Mouse (Mus musculus) left cerebral cortex, postnatal 10 days (tissue): ENCODE measurements at regions not wholly inside any gene's neighbourhood (a gene's known extent, or its start where the extent isn't known, plus 50 kb on each side); places are given as distances from the start of the nearest gene placed in this dataset.
A peak's percentile ranks its signal among the peaks of the same experiment; 100 is the strongest.
"Not testable (repeated sequence)": the region's sequence is repeated elsewhere in the genome, so short reads cannot be mapped to it uniquely, and the experiment has no call there.

Experiments
- DNase-seq, 2 experiments: peaks; one replicate each; pipeline ENCODE4 v3.0.0; 2021 to 2022; ENCODE audit warnings: low spot score in 2 of 2, mixed read lengths in 1 of 2; ENCODE audit errors: extremely low spot score in 1 of 2
- intact Hi-C: fragments of 180-260 bp; cut with DNase I; formaldehyde crosslinking; loops from one replicate; pipeline ENCODE4 v1.15.1; 2025

DNA sequence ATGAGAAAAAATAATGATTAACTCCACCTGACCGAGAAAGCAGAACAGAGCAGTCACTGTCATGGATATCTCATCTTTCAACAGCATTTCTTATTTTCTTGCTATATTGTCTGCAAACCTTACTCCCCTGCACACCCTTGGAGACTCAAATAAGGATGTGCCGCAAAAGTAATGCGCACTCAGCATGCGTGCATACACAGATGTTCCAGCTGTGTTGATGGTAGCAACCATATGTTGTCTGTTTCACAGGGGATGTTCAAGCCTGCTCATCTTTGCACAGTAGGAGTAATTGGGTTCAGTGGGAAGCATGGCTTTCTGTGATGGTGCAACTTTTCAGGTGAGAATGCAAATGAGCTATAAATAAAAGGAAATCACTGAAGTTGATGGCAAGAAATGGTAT, 1182.9 kb upstream of the Manea start:
- intact Hi-C loops, result no loop called here
- DNase-seq, result no peak

DNA sequence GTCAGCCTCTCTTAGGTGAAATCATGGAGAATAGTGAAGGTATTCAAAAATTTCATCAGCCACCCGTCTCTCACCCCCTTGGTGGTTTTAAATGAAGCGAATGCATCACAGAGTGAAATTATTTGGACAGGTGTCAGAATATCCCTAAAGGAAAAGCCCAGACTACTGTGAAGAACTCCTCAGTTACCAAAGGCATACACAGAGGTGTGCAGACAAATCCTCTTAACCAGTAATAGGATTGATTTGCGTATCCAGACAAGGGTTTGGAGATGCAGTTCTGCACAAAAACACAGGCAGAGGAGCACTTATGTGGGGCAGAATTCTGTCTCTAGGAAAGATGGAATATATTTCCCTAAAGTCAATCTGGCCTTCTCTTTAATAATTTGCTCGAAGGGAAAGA, 1173.6 kb upstream of the Manea start:
- DNase-seq, result no peak
- intact Hi-C loops, result no loop called here

DNA sequence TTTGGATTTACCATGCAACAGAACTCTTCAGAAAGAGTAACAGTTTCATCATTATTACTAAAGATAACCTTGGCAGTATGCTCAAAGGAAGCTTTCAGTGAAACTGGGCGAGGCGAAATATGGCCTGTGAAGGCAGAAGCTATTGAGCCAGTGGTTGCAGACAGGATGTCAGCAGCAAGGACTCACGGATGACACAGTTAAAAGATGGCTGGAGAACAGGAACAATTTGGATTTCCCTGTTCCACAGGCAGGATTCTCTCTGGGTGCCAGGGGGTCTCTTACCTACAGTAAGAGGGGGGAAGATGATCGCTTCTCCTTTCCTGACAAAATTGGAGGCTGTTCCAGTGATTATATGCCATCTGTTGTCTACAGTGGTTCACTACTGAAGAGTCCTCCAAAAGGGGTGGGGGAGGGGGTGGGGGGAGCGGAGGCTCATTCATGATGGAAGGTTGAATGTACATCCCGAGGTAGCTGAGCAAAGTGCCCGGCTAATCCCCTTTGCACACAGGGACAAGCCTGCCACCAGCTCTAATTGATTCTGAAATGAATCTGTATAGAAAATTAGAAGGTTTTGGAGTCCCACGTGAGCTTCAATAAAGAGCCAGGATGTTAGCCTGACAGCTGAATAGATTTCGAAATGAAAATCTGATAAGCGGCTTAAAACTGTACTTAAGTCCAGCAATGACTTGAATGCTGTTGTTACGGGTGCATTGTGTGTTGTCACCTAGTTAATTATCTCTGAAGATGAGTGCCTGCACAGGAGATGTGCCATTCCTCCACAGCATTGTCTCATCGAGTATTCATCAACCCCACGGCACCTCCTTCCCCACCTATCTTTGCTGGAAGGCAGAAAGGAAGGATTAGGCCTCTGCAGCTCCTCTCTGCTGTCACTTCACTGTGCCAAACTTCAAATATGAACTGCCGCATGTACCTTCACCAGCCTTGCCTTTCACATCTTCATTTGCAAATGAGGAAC, 1158.4 kb upstream of the Manea start:
- peak in 1 of 2 experiments; percentile 2 for DNase-seq
- intact Hi-C loops, result no loop called here

DNA sequence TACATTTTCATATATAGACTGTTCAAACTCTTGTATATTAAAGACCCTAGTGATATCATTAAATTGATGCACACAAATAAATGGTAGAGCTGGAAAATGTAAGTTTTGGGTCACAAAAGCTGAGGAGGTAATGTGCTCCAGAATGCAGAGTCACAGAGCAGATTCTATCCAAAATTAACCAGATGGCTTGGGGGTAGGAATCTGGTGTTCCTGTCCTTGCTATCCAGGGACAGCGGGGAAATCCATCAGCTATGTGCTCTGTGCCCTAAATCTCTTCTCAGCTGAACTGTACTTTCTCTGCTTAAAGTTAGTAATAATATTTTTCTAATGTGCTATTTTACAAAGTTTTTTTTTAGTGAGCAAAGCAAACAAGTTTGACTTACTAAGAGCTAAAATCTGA, 1151.2 kb upstream of the Manea start:
- intact Hi-C loops, result no loop called here
- no peak for DNase-seq

DNA sequence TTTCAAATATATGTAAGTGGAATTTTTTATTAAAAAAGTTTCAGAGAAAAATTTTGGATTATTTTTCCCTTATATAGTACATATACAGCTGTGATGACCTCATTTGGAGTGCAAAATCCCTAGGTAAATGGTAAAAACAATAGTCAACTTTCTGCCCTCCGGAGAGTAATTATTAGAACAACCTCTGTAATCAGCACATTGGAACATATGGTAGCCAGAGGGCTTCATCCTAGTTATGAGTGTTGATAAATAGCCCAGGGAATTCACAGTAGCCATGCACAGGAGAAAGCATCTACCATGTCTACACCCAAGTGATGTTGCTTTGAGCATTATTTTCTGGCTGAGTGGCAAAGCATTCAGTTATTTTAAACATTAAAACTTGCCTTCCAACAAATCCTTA, 1150.6 kb upstream of the Manea start:
- intact Hi-C loops, result no loop called here
- no peak for DNase-seq

DNA sequence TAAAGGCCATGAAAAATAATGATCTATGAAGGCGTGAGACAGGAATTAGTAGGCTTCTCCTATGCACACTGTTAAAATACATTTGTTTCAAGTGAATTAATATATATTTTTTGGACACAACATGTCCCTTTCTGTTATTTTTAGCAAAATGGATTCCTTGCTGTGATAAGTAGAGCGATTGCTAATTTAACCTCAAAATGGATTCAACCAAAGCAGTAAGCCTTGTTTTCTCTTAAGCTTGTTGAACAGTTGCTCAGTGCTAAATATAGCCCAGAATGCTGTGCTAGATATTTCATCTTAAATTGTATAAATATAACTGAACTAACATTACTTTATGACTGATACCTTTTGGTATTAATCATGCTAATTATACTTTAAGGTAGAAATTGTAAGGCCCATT, 1144.6 kb upstream of the Manea start:
- intact Hi-C loops, result no loop called here
- DNase-seq, result no peak

DNA sequence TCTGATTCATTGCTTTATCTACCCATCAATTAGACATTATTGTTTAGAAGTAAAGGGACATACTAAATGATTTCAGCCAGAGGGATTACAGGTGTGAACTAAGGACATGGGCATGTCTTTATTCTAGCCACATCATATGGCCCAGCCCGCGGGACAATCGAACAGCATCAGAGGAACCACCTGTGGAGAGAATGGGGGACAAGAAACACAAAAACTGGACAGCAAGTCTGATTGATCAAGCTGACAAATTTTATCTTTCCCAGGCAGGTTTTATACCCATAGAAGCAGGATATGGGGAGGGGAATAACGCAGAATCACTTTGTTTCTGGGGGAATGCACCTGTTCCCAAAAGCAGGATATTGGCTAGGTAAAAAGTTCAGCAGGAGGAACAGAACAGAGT, 1103.2 kb upstream of the Manea start:
- no peak for DNase-seq

DNA sequence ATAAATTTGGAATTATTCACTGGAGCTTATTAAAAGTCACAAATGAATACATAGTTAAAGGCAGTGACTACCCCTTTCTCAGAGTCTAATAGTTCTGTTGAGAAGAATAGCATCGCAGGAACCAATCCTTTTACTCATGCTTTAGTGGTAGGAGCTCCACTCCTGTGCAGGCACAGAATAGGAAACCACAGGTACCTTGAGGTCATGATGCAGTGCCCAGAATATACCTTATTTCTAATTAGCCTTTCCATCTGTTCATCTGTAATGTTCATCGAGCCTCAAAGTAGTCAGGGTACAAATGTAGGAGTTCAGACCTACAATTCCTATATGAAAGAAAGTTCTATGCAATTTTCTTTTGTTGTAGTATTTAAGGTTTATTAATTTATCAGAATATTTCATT, 1099.6 kb upstream of the Manea start:
- intact Hi-C loops, result no loop called here
- DNase-seq, result no peak

More for the DNA sequence above, 1103.2 kb upstream of the Manea start:
- intact Hi-C loops, result no loop called here

DNA sequence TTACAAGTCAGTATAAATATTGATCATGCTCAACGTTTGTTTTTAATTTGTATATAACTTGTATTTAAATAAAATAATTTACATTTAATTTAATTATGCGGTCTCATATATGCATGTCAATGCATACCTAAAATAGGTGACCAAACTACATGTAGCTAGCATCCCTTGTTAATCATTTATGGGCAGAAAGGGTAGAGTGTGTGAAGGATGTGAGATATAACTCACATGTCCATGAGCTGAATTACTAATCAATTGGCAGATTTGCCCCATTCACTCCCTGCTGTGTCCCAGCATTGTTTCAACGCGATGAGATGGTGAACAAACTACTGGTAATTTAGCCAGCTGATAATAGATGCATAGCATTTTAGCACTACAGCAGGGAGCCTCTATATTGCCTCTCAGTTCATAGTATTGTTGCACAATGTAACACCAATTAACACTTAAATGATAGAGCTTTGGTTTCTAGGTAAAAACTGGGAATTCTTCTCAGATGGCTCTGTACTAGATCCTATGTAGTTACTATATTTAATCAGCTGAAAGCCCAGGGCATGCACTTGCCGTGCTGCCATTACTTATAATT, 1082.6 kb upstream of the Manea start:
- no peak for DNase-seq
- intact Hi-C loops, result no loop called here

DNA sequence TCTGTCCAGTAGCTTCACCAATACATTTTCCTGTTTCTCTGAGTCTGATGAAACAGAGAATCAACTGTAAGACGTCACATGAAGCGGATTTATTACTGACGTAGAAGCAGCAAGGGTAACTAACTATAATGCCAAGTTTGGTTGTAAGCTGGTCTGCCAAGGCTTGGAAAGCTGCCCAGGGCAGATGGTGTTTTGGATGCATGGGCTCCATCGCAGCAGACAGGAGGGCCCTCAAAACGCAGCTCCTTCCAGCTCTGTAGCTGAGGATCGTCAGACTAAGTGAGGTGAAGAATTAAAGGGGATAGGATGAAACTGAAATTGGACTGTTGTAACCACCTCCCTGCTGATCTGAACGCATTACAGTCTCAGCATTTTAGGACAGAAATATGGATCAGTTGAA, 1079.2 kb upstream of the Manea start:
- DNase-seq, result peak; percentile 39 to 40
- intact Hi-C loops, result no loop called here

DNA sequence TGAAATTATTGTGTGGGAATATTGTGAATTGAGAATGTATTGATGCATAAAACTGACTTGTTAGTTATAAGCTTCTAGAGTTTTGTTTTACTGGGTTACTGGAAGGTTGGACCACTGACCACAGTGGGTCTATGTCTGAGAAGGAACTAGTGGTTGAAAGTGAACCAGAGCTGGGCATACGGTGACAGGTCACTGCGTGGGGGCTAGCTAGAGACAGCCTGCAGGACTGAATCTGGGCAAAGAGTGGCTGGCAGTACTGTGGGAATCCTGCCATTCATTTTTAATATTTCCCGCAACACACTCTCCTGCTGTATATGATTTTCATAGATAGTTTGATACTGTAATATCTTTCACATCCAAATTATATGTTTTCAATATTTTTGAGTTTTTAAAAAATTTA, 1077.2 kb upstream of the Manea start:
- DNase-seq, result no peak
- intact Hi-C loops, result no loop called here

DNA sequence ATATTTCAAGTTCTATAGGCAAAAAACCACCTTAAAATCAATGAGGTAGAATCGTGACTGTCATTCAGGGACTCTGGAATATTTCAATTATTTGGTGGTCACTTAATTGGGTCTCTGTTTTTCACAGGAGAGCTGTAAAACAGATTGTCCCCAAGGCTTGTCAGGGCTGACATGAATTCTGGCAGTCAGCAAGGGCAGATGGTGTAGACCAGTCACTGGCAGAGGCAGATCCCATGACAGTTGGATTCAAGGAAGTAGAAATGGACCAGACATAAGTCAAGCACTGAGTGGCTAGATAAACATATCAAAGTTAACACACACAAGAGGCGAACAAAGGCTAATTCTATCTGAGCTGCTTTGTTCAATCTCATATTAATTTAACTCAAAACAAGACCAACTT, 1071.8 kb upstream of the Manea start:
- no peak for DNase-seq
- intact Hi-C loops, result no loop called here

DNA sequence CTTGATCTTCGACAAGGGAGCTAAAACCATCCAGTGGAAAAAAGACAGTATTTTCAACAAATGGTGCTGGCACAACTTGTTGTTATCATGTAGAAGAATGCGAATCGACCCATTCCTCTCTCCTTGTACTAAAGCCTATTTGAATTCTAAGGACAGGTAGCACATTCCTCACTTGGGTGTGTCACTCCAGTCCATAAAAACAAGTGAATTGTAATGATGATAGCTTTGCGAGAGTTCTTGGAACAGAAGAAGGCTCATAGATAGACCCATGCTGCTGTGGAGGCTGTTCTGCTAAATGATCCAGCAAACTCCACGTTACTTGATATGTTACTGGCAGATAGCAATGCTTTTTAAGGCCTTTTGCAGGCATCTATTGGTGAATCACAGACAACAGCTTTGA, 1038.2 kb upstream of the Manea start:
- intact Hi-C loops, DNase-seq: not testable (repeated sequence)

DNA sequence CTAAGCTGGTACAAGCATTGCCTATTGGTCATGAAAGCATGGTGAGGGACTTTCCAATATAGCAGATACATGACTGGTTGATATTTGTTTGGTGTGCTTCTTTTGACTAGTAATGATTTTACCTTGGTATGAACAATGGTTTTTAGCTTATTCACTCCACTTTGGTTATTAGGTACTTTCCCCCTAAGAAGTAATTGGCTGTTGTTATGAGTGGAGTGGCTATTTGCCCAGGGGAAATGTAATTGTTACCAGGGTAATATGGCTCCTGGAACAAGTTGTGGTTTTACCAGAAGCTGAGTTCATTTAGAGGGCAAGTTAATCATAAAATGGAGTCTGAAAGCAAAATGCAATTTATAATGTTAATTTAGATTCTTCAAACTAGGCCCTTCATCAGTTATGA, 1000.2 kb upstream of the Manea start:
- intact Hi-C loops, result no loop called here
- DNase-seq, result no peak

DNA sequence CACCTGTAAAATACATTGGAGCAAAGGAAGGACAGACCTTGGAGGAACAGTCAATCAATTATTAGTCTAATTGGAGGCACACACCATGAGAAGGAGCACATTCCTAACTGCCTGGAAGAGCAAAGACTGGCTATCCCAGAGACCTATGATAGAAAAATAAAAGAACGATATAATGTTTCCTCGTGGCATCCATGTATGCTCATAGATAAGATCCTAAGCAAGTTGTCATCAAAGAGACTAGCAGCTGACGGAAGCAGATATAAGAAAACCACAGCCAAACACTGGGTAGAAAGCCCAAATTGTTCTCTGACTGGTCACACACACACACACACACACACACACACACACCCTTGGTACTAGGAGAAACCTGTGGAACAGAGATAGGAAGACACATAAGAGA, 986.6 kb upstream of the Manea start:
- intact Hi-C loops, result no loop called here
- DNase-seq, result no peak
